Mouse (Mus musculus): ENCODE measurements around the gene Tmem11. TPM values are rescaled to one million over a fixed set of nuclear protein-coding genes. Genes with fewer than 3 reads are reported as not detected.

Tmem11 gene
- polyA plus RNA-seq, 1 experiment from 2014 or later = 67.3 TPM

GRCm38 (mm10) chr11:60856587-60856986 lies 22.5 kb downstream of the Tmem11 start:
- no peak overlapping the region for H3K4me3 ChIP-seq (ENCODE audit: control insufficient read depth in 1 of 2, insufficient read depth in 1 of 2, low read depth in 1 of 2, low read length in 2 of 2)
- H3K4me2 ChIP-seq (ENCODE audit: low read length) = no peak overlapping the region
- H3K27ac ChIP-seq (replicated peaks in 1 of 2; ENCODE audit: control insufficient read depth in 1 of 2, insufficient read depth in 1 of 2, low read depth in 2 of 2, low read length in 2 of 2) = no peak overlapping the region
- 68% methylated on average over 3 of the region's 3 CpGs for WGBS
- H3K9me3 ChIP-seq (ENCODE audit: control insufficient read depth, low read length) = no peaks in the 10 kb centered on the region
- H3K36me3 ChIP-seq (ENCODE audit: control insufficient read depth, insufficient read depth, low read length) = peaks cover 84% of the 10 kb centered on the region
- H3K9ac ChIP-seq (ENCODE audit: low read length) = no peak overlapping the region
- no peaks in the 10 kb centered on the region for H3K4me1 ChIP-seq (ENCODE audit: control insufficient read depth in 2 of 2, insufficient read depth in 2 of 2, low read length in 2 of 2)
- H3K27me3 ChIP-seq (ENCODE audit: control insufficient read depth, insufficient read depth, low read length) = no peaks in the 10 kb centered on the region
- no peak for ATAC-seq (ENCODE audit: insufficient number of reproducible peaks, insufficient read depth, low FRiP score, low read depth)

DNA sequence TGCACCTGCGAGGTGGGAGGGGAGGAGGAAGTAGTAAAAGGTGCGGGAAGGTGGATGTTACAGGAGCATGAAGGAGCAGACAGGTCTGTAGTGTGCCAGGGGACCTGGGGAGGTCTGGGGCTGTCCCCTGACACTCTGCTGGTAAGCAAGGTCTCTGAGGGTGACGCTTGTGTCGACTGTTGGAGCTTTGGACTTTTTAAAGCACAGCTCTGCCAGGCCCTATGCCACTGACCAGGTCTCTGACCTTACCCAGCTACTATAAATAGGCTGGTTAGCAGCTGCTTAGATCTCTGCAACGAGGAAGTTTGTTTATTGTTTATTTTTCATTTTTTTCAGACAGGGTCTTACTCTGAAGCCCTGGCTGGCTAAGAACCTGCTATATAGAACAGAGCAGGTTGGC lies 33.7 kb downstream of the Tmem11 start:
- ATAC-seq (ENCODE audit: insufficient number of reproducible peaks, insufficient read depth, low FRiP score, low read depth) = no peak
- H3K9ac ChIP-seq (ENCODE audit: low read length) = no peak overlapping the region
- H3K4me1 ChIP-seq (ENCODE audit: control insufficient read depth in 2 of 2, insufficient read depth in 2 of 2, low read length in 2 of 2) = no peaks in the 10 kb centered on the region
- WGBS = 75% methylated on average over 5 of the region's 5 CpGs
- peaks cover 33% of the 10 kb centered on the region for H3K36me3 ChIP-seq (ENCODE audit: control insufficient read depth, insufficient read depth, low read length)
- H3K4me3 ChIP-seq (ENCODE audit: control insufficient read depth in 1 of 2, insufficient read depth in 1 of 2, low read depth in 1 of 2, low read length in 2 of 2) = no peak overlapping the region
- no peaks in the 10 kb centered on the region for H3K9me3 ChIP-seq (ENCODE audit: control insufficient read depth, low read length)
- no peak overlapping the region for H3K4me2 ChIP-seq (ENCODE audit: low read length)
- no peaks in the 10 kb centered on the region for H3K27me3 ChIP-seq (ENCODE audit: control insufficient read depth, insufficient read depth, low read length)
- H3K27ac ChIP-seq (replicated peaks in 1 of 2; ENCODE audit: control insufficient read depth in 1 of 2, insufficient read depth in 1 of 2, low read depth in 2 of 2, low read length in 2 of 2) = no peak overlapping the region

GRCm38 (mm10) chr11:60843412-60843811 lies 35.7 kb downstream of the Tmem11 start:
- no peak overlapping the region for H3K4me2 ChIP-seq (ENCODE audit: low read length)
- no peaks in the 10 kb centered on the region for H3K4me1 ChIP-seq (ENCODE audit: control insufficient read depth in 2 of 2, insufficient read depth in 2 of 2, low read length in 2 of 2)
- no peak overlapping the region for H3K27ac ChIP-seq (replicated peaks in 1 of 2; ENCODE audit: control insufficient read depth in 1 of 2, insufficient read depth in 1 of 2, low read depth in 2 of 2, low read length in 2 of 2)
- ATAC-seq (ENCODE audit: insufficient number of reproducible peaks, insufficient read depth, low FRiP score, low read depth) = no peak
- no peaks in the 10 kb centered on the region for H3K9me3 ChIP-seq (ENCODE audit: control insufficient read depth, low read length)
- no peak overlapping the region for H3K4me3 ChIP-seq (ENCODE audit: control insufficient read depth in 1 of 2, insufficient read depth in 1 of 2, low read depth in 1 of 2, low read length in 2 of 2)
- no peak overlapping the region for H3K9ac ChIP-seq (ENCODE audit: low read length)
- no peaks in the 10 kb centered on the region for H3K27me3 ChIP-seq (ENCODE audit: control insufficient read depth, insufficient read depth, low read length)
- H3K36me3 ChIP-seq (ENCODE audit: control insufficient read depth, insufficient read depth, low read length) = peaks cover 22% of the 10 kb centered on the region
- 88% methylated on average over 5 of the region's 5 CpGs for WGBS

DNA sequence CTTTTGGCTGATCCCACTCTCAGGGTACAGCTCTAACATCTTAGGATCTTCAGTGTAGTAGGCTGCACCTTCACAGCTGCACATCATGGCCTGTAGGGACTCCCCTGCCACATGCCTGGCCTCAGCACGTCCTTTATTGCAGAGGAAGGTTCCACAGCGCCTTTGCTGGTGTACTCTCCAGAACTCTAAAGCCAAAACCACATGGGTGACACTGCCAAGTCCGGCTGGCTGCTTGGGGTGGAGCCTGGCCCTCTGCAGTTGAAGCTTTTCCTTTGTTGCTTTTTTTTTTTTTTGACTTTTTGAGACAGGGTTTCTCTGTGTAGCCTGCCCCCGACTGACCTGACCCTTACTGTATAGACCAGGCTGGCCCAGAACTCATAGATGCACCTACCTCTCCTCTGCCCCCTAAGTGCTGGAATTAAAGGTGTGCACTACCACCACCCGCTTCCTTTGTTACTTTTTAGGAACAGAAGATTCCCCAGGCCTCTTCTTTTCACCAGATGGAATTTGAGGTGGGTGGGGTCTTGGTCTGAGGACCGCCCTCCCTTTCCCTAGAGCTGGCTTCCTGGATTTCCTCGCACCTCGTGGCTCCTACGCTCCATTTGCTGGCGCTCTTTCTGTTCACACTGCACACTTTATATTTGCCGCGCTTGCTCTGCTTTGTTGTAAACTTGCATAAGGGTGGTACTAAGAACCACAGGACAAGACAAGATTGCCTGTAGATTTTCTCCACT lies 37.4 kb downstream of the Tmem11 start:
- Histone ChIP-seq H3K36me3 (ENCODE audit: control insufficient read depth, insufficient read depth, low read length) (peaks cover 12% of the 10 kb centered on the region), H3K27me3 (ENCODE audit: control insufficient read depth, insufficient read depth, low read length) (no peaks in the 10 kb centered on the region), H3K9ac (ENCODE audit: low read length) (no peak overlapping the region), H3K27ac (replicated peaks in 1 of 2; ENCODE audit: control insufficient read depth in 1 of 2, insufficient read depth in 1 of 2, low read depth in 2 of 2, low read length in 2 of 2) (no peak overlapping the region), H3K4me2 (ENCODE audit: low read length) (no peak overlapping the region), H3K9me3 (ENCODE audit: control insufficient read depth, low read length) (no peaks in the 10 kb centered on the region), H3K4me1 (ENCODE audit: control insufficient read depth in 2 of 2, insufficient read depth in 2 of 2, low read length in 2 of 2) (no peaks in the 10 kb centered on the region), H3K4me3 (ENCODE audit: control insufficient read depth in 1 of 2, insufficient read depth in 1 of 2, low read depth in 1 of 2, low read length in 2 of 2) (no peak overlapping the region)
- WGBS = 78% methylated on average over 12 of the region's 12 CpGs
- ATAC-seq (ENCODE audit: insufficient number of reproducible peaks, insufficient read depth, low FRiP score, low read depth) = no peak

DNA sequence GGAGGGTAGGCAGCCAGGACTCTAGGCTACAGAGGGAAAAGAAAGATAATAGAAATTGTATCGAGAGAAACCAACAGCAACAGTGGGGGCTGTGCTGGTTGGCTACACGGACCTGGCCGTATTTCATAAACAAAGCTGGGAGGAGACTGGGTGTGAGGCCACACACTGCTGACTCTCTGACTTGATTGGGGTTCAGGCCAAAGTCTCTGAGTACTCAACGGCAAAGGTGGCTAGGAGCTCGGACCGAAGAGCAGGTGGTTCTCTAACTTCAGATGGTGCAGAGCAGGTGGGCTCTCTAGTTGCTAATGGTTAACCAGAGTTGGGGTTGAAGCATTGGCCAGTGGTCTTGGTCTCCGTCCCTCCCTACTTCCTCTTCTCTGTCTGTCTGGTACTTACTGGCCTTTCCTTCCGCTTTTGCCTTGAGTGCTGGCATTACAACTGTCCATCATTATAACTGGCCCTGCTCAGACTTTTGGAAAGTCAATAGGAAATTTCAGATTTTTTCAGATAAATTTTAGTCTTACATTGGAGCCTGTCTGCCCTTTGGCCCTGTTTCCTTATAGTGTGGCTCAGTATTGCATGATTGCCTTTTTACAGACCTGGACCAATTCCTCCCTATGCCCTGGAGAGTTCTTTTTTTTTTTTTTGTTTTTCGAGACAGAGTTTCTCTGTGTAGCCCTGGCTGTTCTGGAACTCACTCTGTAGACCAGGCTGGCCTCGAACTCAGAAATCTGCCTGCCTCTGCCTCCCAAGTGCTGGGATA lies 41.2 kb downstream of the Tmem11 start:
- no peaks in the 10 kb centered on the region for H3K36me3 ChIP-seq (ENCODE audit: control insufficient read depth, insufficient read depth, low read length)
- H3K4me1 ChIP-seq (ENCODE audit: control insufficient read depth in 2 of 2, insufficient read depth in 2 of 2, low read length in 2 of 2) = no peaks in the 10 kb centered on the region
- no peak overlapping the region for H3K9ac ChIP-seq (ENCODE audit: low read length)
- H3K4me2 ChIP-seq (ENCODE audit: low read length) = no peak overlapping the region
- no peak overlapping the region for H3K4me3 ChIP-seq (ENCODE audit: control insufficient read depth in 1 of 2, insufficient read depth in 1 of 2, low read depth in 1 of 2, low read length in 2 of 2)
- H3K9me3 ChIP-seq (ENCODE audit: control insufficient read depth, low read length) = no peaks in the 10 kb centered on the region
- H3K27ac ChIP-seq (replicated peaks in 1 of 2; ENCODE audit: control insufficient read depth in 1 of 2, insufficient read depth in 1 of 2, low read depth in 2 of 2, low read length in 2 of 2) = no peak overlapping the region
- no peak for ATAC-seq (ENCODE audit: insufficient number of reproducible peaks, insufficient read depth, low FRiP score, low read depth)
- no peaks in the 10 kb centered on the region for H3K27me3 ChIP-seq (ENCODE audit: control insufficient read depth, insufficient read depth, low read length)
- 92% methylated on average over 10 of the region's 10 CpGs for WGBS

GRCm38 (mm10) chr11:60836897-60837296 lies 42.2 kb downstream of the Tmem11 start:
- Histone ChIP-seq H3K27ac (replicated peaks in 1 of 2; ENCODE audit: control insufficient read depth in 1 of 2, insufficient read depth in 1 of 2, low read depth in 2 of 2, low read length in 2 of 2) (no peak overlapping the region), H3K27me3 (ENCODE audit: control insufficient read depth, insufficient read depth, low read length) (no peaks in the 10 kb centered on the region), H3K4me2 (ENCODE audit: low read length) (no peak overlapping the region), H3K36me3 (ENCODE audit: control insufficient read depth, insufficient read depth, low read length) (no peaks in the 10 kb centered on the region), H3K4me1 (ENCODE audit: control insufficient read depth in 2 of 2, insufficient read depth in 2 of 2, low read length in 2 of 2) (no peaks in the 10 kb centered on the region), H3K9ac (ENCODE audit: low read length) (no peak overlapping the region), H3K9me3 (ENCODE audit: control insufficient read depth, low read length) (no peaks in the 10 kb centered on the region), H3K4me3 (ENCODE audit: control insufficient read depth in 1 of 2, insufficient read depth in 1 of 2, low read depth in 1 of 2, low read length in 2 of 2) (no peak overlapping the region)
- WGBS = 89% methylated on average over 6 of the region's 6 CpGs
- no peak for ATAC-seq (ENCODE audit: insufficient number of reproducible peaks, insufficient read depth, low FRiP score, low read depth)

GRCm38 (mm10) chr11:60830433-60831052 lies 48.5 kb downstream of the Tmem11 start, which contains the start of gene Dhrs7b:
TSS of gene Dhrs7b (plus strand) at chr11:60830631.
- no peaks in the 10 kb centered on the region for H3K36me3 ChIP-seq (ENCODE audit: control insufficient read depth, insufficient read depth, low read length)
- peak within 1 kb of the TSS; percentile 73 to 86 for H3K4me3 ChIP-seq (ENCODE audit: control insufficient read depth in 1 of 2, insufficient read depth in 1 of 2, low read depth in 1 of 2, low read length in 2 of 2)
- WGBS = 1% methylated on average over 34 of the region's 34 CpGs
- H3K9ac ChIP-seq (ENCODE audit: low read length) = peak within 1 kb of the TSS; percentile 83
- no peaks in the 10 kb centered on the region for H3K9me3 ChIP-seq (ENCODE audit: control insufficient read depth, low read length)
- H3K4me2 ChIP-seq (ENCODE audit: low read length) = peak within 1 kb of the TSS; percentile 78
- peaks cover 2 to 4% of the 10 kb centered on the region in 2 experiments; a peak in 3 of 4 replicates for H3K4me1 ChIP-seq (ENCODE audit: control insufficient read depth in 2 of 2, insufficient read depth in 2 of 2, low read length in 2 of 2)
- peak; percentile 83 for ATAC-seq (ENCODE audit: insufficient number of reproducible peaks, insufficient read depth, low FRiP score, low read depth)
- H3K27ac ChIP-seq (replicated peaks in 1 of 2; ENCODE audit: control insufficient read depth in 1 of 2, insufficient read depth in 1 of 2, low read depth in 2 of 2, low read length in 2 of 2) = peak within 1 kb of the TSS; percentile 70 to 72
- H3K27me3 ChIP-seq (ENCODE audit: control insufficient read depth, insufficient read depth, low read length) = no peaks in the 10 kb centered on the region

Measured in heart, embryonic 14.5 days (tissue).